Mouse (Mus musculus) thymus, postnatal 10 days (tissue): ENCODE data around the gene Serhl.
A peak's percentile ranks its signal among the peaks of the same experiment; 100 is the strongest.

Experiments used
- DNase-seq, 2 experiments: peaks; one replicate each; pipeline ENCODE4 v3.0.0; 2021; ENCODE audit warnings: low spot score in 2 of 2

The Serhl gene

DNA sequence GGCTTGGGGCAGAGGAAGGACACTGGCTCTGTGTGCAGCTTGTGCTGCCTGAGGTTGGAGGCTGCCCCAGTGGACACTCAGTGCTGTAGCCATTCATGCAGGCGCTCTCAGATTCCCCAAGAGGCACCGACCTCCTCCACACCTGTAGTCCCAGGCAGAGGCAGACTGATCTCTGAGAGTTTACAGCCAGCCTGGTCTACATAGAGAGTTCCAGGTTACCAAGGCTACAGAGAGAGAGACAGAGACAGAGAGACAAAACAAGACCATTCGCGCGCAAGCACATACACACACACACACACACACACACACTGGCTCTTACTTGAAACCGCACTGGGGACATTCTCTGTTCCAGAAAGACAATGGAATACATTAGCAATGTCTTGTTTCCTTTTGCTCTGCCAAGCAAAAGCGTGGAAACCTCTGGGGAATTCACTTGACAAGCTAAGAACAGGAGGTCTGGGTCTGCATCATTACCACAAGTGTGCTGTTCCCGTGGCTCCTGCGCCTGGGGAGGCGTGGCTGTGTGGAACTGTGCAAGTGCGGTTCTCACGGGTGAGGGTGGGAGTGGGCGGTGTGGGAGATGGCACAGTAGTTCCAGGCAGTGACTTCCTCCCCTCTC, 5.2 kb upstream of the Serhl start:
- no peak for DNase-seq

DNA sequence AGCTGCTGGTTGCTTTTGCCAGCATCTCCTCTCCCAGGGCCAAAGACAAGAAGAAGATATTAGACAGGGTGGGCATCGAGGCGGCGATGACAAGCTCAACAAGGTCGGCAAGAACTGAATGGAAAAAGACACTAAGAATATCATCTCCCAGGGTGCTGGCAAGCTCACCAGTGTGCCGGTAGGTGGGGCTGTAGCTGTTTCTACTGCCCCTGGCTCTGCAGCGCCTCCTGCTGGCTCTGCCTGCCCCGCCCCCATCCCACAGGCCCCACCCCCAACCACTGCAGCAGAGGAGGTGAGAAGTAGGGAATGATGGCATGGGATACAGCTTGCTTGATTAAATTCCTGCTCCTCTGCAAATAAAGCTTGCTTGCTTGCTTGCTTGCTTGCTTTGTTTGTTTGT, 3.4 kb upstream of the Serhl start:
- DNase-seq: peak; percentile 15 to 76

DNA sequence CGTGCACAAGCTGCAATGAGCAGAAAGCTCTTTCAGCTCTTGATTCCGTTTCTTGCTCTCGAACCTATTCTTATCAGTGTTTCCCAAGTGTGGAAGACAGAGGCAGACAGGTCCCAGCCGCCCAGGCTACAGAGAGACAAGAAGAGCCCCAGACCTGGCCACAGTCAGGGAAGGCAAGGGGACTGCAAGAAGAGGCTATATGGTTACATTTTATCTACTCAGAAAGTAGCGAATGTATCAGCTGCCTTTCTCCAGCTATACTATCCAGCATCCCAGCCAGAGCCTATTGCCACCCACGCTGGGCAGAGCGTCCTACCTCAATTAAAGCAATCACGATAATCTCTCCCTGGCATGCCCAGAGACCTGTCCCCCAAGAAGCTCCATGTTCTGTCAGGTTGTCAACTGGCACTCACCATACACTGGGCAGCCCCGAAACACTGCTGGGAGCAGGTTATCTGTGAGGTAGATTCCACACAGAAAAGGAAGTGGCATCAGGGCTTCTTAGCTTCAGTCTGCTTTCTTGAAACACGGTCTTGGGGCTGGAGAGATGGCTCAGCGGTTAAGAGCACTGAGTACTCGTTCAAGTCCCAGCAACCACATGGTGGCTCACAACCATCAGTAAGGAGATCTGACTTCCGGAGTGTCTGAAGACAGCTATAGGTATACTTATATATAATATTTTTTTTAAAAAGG, 2.5 kb upstream of the Serhl start:
- DNase-seq: no peak

DNA sequence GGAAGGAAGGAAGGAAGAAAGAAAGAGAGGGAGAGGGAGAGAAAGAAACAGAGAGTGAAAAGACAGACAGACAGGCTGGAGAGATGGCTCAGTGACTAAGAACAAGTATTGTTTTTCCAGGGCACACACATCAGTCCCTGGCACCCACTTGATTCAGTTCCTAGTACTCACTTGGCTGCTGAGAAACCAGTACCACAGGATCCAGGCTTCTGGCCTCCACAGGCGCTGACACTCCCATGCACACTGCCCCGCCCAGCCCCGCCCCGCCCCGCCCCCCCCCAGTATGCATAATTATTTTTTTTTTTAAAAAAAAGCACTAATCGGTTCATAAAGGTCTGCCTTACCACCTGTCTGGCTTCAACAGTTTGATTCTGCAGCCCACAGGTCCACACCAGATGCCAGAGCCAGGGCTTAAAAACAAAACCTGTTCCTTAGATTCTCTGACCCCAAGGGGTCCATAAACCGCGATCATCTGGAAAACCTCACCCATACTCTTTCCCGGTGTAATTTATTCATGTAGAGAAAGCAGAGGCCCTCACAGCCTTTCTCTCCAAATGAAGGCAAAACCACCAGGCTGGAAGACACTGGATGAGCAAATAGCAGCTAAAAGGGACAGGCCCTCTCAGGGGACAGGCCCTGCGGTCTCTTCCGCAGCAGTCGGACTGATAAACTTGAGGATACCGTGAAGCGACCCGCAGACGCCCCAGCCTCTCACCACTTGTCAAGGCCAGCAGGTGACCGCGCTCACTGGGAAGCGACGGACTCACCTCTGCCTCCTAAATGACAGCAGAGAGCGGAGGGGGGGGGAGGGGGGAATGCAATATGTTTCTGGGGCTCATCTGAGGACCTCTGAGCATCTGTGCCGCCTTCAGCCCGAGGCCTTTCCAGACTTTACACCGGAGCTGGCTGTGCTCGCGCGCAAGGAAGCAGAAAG, 544 bp upstream of the Serhl start:
- DNase-seq: no peak

DNA sequence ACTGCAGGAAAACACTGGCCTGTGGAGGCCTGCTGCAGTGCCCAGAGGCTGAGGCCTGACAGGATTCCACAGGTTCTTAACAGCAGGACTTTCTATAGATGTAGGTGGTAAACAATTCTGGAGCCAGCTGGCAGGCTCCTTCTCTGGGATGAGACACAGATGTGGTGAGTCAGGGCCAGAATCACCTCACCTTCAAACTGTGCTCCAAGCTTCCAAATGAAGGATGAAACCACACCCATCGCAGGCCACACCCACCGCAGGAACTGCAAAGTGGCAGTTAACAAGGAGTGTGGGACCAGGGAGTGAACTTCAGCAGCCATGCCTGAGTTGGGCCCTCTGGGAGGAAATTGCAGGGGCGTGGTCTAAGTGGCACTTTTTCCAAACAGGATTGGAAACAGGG, 1.6 kb downstream of the Serhl start:
- no peak for DNase-seq

DNA sequence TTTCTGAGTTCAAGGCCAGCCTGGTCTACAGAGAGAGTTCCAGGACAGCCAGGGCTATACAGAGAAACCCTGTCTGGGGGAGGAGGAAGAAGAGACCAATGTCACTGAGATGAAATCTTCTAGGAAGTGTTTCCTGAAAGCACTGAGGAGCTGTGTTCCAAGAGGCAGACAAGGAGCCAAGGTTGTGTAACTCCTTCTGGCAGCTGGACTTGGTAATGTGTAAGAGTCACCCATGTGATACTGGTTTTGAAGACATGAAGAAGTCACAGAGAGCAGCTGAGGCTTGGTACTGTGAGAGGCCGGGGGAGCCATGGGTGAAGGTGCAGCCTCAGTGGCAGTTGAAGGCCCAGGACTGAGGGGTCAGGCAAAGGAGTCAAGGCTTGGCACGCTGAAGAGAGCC, 4.4 kb downstream of the Serhl start:
- no peak for DNase-seq

DNA sequence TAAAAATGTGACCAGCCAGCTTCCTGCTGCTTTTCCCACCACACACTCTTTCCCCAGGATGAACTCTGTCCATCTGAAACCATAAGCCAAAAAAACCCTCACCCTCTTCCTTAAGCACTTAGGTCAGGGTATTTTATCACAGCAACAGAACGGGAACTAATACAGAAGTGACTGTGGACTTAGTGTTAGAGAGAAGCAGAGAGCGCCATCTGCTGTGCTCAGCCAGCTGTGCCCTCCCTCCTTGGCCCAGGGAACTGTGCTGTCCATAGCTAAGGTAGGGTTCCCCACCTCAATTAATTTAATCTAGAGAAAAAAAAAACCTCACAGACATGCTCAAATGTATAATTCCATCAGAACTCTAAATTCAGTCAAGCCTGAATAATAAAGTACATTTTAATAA, 6.6 kb downstream of the Serhl start:
- DNase-seq: no peak

DNA sequence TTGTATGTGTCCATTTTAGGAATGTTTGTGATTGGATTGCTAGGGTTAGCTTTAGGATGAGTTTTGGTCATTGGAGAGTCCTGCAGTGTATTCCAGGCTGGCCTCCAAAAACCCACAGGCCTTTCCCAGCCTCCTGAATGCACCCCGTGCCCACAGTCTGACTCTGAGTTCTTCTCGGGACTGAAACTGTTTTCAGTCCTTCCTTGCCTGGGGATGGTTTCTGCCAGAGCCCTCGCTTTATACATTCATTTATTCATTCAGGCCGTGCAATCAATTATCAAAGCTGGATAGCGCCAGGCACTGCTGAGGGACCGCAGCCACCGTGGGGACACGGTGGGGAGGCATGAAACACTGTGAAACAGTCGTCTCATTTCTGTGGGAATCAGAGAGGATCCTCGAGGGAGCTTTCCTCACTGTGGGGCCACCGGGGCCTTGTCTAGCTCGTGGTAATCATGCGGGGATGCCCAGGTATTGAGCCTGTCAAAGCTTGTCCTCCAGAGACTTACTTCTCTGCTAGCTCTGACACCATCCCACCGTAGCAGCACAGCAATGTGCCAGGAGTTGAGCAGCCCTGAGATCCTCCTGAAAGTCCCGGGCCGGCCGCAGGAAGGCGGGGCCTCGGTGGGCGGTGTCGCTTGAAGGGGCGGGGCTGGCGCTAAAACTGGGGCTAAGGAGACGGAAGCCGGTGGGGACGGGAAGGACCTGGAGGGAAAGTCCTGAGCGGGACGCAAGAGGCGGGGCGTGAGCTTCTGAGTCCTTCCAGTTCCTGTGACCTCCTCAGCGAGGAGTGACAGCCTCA, 10.4 kb downstream of the Serhl start:
- DNase-seq: peak; percentile 84 to 91

DNA sequence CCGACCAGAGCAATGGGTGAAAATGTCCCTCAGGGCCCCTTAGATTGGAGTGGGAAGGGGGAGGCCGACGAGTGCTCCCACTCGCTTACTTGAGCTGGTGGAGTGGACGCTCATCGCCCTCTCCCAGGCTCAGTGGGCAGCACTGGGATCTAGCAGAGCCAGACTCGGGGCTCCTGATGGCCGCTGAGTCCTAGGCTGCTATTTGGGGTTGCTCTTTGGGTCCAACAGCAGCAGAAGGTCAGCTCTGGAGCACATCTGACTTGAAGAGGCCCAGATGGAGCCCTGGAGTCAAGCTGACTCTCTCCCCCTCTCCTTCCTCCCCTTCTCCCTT, 11.0 kb downstream of the Serhl start:
- no peak for DNase-seq

DNA sequence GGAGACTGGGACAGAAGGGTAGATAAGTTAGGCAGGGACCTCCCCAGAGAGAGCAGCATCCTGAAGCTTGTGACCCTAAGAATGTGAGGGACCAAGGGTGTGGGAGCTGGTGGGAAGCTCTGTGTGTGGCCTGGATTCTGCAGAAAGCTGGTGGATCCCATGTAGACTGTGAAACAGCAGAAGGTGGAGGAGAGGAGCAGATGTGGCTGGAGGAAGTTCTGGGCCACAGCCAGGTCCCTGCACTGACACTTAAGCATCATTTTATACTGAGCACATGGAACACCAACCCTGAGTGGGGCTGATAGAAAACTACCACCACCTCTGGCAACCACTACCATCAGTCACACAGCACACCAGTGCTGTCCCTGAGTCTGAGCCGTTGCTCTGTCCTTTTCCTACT, 13.8 kb downstream of the Serhl start:
- no peak for DNase-seq

DNA sequence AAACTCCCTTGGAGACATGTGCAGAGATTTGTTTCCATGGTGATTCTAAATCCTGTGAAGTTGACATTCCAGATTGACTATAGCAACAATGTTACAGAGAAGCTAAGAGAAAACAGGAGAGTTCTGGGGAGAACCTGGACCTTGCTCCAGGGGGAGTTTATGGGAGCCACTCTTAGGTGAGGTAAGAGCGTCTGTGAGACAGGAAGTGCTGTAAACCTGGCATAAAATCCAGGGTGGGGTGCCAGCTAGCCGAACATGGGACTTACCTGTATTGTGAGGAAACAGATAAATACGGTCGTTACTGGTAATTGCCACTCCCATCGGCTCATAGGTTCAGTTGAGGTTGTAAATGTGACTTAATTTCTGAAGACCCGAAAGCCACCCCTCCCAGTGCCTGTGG, 17.1 kb downstream of the Serhl start:
- DNase-seq: no peak

DNA sequence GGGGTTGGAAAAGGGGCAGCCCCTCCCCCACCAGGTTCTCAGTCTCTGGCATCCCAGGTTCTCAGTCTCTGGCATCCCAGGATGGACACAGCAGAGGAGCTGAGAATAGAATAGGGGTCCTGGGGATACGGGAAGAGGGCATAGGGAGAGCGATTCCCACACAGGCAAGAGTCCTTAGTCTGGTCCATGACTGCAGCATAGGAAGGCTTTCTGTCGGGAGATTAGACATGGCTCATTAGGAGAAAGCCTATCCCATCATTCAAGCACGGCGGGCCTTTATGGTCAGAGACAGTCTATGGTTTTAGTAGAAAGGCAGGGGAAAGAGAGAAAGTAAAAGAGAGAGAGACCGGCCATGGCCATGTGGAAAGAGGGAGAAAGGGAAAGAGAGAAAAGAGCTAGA, 18.5 kb downstream of the Serhl start:
- no peak for DNase-seq

DNA sequence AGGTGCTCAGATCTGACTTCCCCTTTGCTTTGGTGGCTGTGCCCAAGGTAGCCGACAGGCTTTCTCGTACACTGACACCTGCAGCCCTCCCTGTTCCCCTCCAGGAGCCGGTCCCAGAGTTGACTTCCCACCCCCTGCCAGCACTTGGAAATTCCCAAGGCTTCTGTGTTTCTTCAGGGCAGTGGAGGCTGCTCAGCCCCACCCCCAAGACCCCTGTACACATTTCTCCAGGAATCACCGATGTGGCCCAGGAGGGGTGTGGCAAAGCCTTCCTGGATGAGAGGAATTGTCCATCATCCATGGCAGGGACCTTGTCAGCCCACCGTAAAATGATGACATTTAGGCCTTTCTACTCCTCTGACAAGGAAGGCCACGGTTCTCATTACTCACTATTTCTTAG, 22.0 kb downstream of the Serhl start:
- no peak for DNase-seq

DNA sequence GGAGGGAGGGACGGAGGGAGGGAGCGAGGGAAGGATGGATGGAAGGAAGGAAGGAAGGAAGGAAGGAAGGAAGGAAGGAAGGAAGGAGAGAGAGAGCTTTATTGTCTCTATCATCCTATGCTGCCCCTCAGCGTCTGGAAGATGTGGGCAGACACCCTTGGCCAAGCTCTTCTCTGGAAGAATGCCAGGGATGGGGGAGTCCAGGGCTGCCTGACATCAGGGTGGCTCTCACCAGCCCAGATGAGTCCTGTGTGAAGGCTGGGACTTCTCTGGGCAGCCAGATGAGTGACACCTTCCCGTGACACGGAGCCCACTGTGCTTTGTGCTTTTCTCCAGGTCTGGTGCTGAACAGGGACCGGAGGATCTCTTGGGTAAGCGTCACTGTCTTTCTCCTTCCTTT, 22.6 kb downstream of the Serhl start:
- DNase-seq: no peak

DNA sequence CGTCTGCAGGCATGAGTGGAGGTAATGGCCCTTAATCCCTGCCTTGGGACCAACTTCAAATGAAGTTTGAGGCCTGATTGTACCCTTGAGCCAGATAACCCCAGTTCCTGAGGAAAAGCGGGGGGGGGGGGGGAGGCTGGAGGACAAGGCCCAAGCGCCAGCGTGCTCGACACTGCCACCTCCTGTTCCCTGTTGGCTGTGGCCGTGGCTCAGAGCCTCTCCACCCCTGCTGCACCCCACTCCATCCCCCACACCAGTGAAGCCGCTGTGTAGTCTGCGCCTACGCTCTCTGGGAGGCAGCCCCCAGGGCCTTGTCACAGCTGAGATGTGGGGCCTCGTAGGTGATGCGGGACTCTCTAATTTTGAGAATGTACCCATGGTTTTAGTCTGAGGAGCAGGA, 23.6 kb downstream of the Serhl start:
- peak; percentile 38 to 58 for DNase-seq

DNA sequence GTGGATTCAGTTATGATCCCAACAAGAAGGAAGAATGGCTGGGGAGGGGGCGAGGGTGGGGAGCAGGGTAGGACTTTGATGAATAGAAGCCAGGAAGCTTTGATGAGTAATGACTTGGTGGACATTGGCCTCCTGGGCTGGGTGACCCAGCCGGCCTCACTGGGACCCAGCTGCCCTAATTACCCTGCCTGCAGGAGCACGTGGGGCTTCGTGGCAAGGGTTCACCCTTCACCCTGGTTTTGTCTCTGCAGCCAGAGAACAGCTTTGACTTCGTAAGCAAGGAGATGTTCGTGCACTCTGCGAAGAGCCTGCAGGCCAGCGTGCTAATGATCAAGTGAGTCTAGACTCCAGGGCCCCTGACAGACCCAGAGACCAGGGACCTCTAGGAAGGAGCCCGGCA, 24.8 kb downstream of the Serhl start:
- DNase-seq: no peak

DNA sequence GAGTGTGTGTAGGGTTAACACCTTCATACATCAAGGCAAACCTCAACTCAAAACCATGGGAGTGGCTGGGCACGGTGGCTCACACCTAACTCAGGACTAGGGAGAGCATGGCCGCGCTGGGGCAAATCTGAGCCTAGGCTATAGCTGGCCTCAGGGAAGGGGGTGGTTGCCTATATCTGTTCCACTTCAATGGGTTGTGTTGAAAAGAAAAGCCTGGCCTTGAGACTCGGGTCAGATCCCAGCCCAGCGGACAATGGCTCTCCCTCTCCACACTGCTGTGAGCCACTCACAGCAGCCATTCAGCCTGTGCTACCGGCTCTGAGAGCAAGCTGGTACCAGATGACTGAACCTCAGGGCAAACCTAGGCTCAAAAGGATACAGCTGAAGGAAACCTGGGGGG, 25.8 kb downstream of the Serhl start:
- DNase-seq: no peak

DNA sequence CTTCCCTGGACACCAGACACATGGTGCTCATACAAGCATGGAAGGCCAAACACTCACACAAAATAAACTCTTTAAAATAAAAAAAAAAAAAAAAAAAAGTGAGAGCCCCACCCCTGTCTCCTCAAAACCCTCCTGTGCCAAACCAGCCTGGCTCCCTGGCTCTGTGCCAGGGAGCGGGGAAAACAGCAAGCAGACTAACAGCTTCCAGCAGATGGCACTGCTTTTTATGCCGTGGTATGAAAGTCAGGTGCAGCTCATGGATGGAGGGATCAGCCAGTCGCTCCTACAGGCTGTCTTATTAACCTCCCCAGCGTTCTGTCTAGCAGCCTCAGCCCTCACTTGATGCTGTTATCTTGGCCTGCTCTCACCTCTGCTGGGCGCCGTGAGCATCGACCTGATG, 29.1 kb downstream of the Serhl start:
- DNase-seq: no peak

DNA sequence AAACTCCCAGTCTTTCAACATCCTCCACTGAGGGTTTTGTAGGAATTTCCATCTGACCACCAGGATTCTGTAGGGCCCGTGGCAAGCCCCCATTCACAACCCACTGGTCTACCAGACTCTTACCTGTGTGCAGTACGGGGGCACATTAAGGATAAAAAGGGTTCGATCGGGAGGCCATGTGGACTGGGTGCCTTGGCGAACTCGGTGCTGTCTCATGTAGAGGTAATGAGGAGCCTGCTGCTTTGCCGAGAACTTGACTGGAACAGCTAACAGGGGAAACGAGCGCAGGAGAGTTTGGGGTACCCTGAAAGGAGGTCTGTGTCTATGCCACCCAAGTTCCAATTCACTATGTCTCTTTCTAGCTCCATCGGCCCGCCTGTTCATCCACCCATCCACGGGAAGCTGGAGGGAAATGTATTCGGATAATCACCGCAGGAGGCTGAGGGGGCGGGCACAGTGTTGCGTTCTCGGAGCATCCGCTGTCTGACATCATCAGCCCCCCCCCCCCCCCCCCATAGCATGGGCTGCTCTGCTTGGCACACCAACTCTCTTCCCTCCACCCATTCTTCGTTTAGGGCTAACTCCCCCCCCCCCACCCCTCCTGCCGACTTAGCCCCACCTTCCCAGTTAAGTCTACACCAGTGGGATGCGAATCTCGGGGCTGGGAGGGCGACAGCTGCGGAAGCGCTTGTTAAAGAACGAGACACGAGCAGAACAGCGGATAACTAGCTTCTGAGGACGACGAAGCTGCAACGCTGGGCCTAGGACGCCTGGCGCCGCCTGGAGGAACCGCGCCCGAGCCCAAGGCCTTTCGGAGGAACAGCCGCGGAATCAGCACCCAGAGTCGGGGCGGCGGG, 32.6 kb downstream of the Serhl start:
- peak; percentile 37 to 39 for DNase-seq

DNA sequence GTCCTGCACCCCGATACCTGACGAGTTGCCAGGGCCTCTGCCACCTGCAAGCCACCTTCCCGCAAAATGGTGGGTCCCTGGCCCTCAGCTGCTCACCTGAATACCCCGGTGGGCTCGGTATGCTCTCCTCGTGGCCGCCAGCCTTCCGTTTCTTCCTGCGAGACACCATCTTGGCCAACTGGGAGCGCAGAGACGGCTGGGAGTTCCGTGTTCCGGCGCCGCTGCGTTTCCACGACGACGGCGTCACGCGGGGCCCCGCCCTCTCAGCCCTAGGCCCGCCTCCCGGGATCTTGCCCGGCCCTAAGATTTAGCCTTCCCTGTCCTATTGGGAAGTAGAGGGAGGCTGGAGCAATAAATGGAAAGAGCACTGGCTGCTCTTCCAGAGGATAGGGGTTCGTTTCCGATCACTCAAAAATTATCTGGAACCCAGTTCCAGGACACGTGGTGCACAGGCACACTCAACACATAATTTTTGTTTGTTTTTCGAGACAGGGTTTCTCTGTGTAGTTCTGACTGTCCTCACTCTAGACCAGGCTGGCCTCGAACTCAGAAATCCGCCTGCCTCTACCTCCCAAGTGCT, 33.4 kb downstream of the Serhl start, which contains the start of gene Rrp7a:
Gene Rrp7a (minus strand): TSS at position 236 of the 580 bp plus-strand sequence.
- peak; percentile 74 to 80 for DNase-seq

DNA sequence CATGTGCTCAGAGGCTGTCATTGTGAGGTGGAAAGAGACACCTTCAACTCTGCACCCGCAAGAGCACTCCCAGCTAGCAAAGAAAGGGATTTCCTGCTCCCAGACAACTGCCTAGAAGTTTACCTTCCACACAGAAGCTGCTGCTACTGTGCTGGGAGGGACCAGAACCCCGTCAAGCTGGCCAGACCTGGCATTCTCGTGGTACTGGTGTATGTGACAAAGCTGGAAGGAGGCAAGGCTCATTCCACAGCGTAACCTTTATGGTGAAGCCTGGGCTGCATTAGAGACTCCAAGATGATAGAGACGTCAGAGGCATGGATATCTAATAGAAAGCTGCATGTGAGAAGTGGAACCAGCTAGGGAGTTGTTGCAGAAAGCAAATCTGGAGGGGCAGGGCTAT, 35.3 kb downstream of the Serhl start:
- DNase-seq: no peak
